Mouse (Mus musculus) embryo, embryonic 10.5 days (tissue): ENCODE measurements around the gene Cep89.
A peak's percentile ranks its signal among the peaks of the same experiment; 100 is the strongest.

ENCODE experiments used
- DNase-seq: peaks from one replicate; pipeline ENCODE4 v3.0.0-alpha.2; 2015; ENCODE audit warnings: low spot score

The Cep89 gene

GRCm38 (mm10) chr7:35396542-35397168 is at the start of gene Cep89, which contains the start of gene Faap24:
TSS of gene Cep89 (plus strand) at chr7:35397035.
TSS of gene Faap24 (minus strand) at chr7:35396836.
- peak; percentile 99 for DNase-seq

DNA sequence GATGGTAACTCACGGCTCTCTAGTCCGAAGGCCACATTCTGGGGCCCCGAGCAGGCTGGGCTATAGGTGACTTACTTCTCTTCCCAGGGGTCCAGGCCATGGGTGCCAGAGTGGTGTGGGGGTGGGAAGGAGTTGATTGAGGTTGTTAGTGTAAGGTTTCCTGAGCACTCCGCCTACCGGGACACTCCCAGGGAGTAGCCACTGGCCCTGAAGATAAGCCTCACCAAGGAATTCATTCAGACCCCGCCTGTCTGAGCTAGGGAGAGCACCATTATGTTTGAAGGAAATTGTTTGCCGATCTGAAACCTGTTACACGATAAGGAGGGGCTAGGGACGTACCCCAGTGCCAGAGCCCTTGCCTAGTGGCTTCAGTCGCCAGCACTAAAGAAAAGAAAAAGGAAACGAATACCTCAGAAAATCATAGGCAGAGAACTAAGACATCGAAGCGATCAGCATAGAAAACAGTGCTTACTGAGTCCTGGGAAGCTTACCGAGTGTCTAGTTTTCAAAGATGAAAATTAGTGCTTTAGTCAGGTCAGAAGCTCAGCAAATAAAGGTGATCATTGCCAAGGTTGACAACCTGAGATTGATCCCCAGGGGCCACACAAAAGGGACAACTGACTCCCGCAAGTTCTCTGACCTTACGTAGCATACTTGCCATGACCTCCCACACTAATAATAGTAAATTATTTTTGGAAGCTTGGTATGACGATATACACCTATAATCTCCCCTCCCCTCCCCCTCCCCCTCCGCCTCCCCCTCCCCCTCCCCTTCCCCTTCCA is 48.7 kb upstream of the Cep89 start:
- no peak for DNase-seq

GRCm38 (mm10) chr7:35349022-35349421 is 47.8 kb upstream of the Cep89 start:
- DNase-seq, result no peak

GRCm38 (mm10) chr7:35349886-35350684 is 46.8 kb upstream of the Cep89 start:
- DNase-seq, result no peak

GRCm38 (mm10) chr7:35351155-35351554 is 45.7 kb upstream of the Cep89 start:
- no peak for DNase-seq

GRCm38 (mm10) chr7:35353306-35353705 is 43.5 kb upstream of the Cep89 start:
- DNase-seq, result no peak

- DNase-seq, result no peak
These were observed 41.4 kb upstream of the Cep89 start for GRCm38 (mm10) chr7:35355303-35355872.

GRCm38 (mm10) chr7:35357621-35358020 is 39.2 kb upstream of the Cep89 start:
- no peak for DNase-seq

GRCm38 (mm10) chr7:35362253-35362652 is 34.6 kb upstream of the Cep89 start:
- no peak for DNase-seq

- peak; percentile 17 for DNase-seq
These were observed 34.0 kb upstream of the Cep89 start for GRCm38 (mm10) chr7:35362868-35363267.

DNA sequence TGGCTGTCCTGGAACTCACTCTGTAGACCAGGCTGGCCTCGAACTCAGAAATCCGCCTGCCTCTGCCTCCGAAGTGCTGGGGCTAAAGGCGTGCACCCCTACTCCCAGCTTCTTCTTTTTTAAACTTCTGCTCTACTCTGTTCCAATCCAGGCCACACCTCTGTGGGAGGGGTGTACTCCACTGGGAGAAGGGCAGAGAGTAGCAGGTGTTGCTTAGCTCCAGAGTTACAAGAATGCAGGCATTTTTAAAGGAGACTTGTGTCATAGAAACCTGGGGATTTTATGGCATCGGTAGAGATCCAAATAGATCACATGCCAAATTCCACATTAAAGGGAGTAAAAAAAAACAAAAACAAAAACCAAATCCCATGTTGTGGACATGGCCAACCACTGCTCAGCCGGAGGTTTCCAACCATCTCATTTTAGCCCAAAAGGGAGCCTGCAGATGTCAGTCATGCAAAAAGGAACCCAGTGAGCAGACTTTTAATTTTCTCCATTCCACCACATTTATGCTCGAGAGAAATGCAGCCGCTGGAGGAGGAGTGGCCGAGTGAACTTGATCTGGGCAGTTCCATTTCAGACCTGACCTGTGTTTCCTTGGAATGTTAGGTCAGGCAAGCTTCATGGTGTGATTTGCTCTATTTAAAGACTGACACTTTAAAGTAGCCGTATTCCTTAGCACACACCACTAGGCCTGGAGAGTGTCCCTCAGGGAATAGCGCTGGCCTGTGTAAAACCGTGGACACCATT is 31.5 kb upstream of the Cep89 start:
- DNase-seq, result peak; percentile 40

DNA sequence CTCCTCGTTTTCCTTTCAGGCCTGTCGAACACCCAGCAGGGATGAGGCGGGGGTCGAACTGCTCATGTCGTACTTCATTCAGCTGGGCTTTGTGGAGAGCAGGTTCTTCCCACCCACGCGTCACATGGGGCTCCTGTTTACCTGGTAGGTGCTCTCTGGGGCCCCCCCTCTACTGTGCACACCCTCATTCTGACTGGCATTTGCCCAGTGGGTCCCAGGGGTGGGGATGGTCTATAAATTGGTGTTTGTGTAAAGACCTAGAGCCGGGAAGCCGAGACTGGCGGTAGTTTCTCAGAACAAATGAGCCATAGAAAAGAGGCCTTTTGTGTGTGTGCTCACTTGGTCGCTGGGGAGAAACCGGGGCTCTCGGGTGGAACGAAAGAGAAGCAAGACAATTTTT is 25.7 kb upstream of the Cep89 start:
- DNase-seq, result peak; percentile 51

GRCm38 (mm10) chr7:35372483-35373017 is 24.3 kb upstream of the Cep89 start:
- no peak for DNase-seq

DNA sequence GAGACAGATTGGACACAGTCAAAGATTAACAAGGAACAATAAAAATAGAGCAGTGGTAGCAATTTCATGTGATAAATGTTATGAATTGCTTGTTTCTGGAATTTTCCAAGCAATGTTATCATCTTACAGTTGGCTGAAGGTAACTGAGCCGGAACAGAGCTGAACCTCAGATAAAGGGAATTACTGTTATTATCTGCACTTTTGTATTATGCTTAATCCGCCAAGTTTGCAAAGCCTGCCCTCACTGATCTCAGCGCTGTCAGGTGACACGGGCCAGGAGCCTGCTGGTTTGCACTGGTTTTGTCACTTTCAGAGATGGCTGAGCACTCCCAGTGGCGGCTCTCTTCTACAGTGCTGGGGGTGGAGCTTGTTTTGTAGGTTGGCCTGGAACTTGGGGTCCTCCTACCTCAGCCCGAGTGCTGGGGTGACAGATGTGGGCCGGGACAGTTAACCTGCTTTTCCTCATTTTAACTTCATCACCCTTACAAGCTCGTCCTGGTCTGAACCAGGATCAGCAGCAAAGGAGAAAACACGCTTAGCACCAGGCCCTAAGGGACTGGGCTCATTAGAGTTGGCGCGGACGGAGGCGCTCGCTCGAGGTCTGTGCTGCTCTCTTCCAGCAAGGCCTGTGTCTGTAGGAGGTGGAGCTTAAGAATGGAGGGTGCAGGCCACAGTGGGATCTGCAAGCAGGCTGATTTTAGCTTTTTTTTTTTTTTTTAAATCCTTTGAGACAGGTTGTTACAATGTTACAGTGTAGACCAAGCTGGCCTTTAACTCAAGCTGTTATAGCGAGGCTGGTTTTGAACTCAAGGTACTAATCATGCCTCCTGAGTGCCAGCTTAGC is 23.5 kb upstream of the Cep89 start:
- DNase-seq, result no peak

DNA sequence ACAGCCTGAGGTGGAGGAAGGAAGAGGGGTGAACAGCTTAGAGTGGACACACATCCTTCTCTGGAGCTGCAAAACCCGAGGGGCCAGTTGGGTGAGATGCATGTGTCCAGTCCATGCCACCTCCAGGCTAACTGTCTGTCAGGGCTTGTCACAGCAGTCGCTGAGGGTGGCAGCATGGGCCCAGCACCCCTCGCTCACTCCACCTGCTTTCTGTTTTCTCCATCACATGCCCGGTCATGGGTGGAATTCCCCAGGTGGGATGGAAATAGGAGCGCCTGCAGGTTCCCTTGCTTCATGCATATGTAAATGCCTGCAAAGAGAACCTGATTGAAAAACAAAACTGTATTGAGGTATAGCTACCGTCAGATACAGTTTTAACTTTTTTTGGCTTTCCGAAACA is 22.6 kb upstream of the Cep89 start:
- no peak for DNase-seq

DNA sequence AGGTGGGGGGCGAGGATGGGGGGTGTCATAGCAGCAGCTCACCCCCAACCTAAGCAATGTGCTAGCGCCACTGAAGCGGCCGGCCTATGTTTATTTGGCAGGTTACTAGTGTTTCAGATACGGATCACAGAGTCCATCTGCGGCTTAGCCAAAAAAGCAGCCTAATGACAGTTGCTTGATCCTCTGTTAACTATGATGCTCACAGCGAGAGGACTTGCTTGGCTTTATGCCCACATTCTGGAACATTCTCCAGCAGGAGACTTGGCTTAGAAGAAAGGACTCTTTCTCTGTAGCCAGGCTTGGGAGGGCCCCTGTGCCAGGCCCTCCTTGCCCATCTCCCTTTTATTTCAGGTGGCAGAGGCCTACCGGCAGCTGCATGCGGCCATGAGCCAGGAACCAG is 20.2 kb upstream of the Cep89 start:
- no peak for DNase-seq

DNA sequence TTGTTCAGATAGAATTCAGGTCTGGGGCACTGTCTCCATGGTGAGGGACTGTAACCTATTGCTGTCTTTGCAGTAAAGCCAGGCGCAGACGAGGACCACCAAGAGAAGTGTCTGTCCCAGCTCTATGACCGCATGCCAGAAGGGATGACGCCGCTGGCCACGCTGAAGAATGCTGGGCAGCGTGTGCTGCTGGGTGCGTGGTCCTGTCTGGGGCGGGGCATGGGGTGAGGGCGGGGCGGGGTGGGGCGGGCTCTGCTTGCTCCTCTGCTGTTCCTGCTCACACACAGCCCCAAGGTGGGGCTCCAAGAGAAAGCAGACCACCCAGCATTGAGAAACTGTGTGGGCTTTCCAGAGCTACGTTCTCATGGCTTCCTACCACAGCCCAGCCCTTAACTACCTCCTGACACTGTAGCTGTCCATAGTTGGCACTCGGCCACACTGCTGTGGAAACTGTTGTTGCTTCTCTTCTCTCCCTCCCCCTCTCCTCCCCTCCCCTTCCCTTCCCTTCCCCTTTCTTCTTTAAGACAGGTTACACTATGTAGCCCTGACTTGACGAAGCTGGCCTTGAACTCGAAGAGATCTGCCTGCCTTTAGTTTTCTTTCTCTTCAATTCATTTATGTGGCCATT is 17.2 kb upstream of the Cep89 start:
- DNase-seq, result no peak

GRCm38 (mm10) chr7:35380351-35380750 is 16.5 kb upstream of the Cep89 start:
- DNase-seq, result no peak

DNA sequence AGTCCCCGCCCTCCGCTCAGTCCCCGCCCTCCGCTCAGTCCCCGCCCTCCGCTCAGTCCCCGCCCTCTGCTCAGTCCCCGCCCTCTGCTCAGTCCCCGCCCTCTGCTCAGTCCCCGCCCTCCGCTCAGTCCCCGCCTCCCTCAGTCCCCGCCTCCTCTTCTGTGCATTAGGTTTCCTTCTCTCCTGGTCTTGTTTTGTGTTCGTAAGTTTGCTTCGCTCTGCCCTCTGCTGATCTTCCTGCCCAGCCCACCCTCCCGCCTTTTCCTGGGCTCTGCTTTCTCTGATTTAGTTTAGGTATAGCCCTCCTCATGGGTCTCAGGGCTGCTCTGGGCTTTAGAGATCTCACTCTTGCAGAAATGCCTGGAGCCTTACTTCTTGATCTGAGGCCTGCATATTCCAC is 15.0 kb upstream of the Cep89 start:
- DNase-seq, result no peak
